Mouse (Mus musculus) 3134 (cell line): ENCODE measurements around the gene Hoxd3.
A peak's percentile ranks its signal among the peaks of the same experiment; 100 is the strongest.

Source experiments
- DNase-seq: peaks from one replicate; pipeline ENCODE4 v3.0.0-alpha.2; 2011; ENCODE audit warnings: low spot score; ENCODE audit not compliant: insufficient read length; ENCODE audit errors: extremely low read depth

Hoxd3 gene

GRCm38 (mm10) chr2:74704393-74704998 lies 7.2 kb upstream of the Hoxd3 start, which contains the start of gene Hoxd8:
TSS of gene Hoxd8 (plus strand) at chr2:74704615.
- no peak for DNase-seq

GRCm38 (mm10) chr2:74704999-74705466 lies 6.7 kb upstream of the Hoxd3 start:
- no peak for DNase-seq

DNA sequence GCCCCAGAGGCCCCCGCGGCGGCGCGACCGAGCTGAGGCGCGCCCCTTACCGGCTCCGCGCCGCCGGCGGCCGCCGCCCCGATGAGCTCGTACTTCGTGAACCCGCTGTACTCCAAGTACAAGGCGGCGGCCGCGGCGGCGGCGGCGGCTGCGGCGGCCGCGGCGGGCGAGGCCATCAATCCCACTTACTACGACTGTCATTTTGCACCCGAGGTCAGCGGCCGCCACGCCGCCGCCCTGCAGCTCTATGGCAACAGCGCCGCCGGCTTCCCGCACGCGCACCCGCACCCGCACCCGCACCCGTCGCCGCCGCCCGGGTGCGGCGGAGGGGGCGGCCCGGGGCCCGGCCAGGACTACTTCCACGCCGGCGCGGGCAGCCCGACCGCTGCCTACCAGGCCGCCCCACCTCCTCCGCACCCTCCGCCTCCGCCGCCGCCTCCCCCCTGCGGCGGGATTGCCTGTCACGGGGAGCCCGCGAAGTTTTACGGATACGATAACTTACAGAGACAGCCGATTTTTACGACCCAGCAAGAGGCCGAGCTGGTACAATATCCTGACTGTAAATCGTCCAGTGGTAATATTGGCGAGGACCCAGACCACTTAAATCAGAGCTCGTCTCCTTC lies 6.1 kb upstream of the Hoxd3 start:
- DNase-seq = no peak

DNA sequence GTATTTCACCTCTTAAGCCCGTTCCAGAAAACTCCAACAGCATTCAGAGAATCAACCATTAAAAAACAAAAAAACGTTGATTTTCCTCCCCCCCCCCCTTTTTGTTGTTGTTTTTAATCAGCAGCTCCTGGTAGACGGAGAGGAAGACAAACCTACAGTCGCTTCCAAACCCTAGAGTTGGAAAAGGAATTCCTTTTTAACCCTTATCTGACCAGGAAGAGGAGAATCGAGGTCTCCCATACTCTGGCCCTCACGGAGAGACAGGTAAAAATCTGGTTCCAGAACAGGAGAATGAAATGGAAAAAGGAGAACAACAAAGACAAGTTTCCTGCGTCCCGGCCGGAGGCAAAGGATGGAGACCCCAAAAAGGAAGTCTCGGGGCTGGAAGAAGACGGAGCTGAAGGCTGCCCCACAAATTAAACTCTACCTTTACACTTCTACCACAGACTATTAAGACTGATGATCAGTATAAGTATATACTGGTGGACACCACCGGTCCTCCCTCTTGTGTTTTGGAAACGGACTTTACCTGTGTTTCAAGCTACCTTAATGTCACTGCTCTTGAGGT lies 5.2 kb upstream of the Hoxd3 start:
- no peak for DNase-seq

GRCm38 (mm10) chr2:74707599-74707998 lies 4.1 kb upstream of the Hoxd3 start:
- DNase-seq = no peak

DNA sequence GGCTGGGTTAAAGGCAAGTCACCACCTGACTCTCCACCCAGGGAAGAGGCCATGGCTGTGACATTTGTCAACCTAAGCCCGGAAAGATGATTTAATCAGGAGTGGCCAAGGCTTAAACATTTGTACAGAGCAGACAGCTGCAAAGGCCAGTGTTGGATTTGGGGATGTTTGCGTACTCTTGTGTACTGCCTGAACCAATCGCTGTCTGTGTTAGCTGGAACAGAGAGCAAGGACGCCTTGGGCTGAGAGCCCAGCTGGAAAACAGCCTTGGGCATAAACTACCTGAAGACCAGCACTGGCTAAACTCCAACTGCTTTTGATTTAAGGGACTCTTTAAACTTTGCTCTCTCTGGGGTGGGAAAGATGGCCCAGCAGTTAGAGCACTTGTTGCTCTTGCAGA lies 3.1 kb upstream of the Hoxd3 start:
- no peak for DNase-seq

DNA sequence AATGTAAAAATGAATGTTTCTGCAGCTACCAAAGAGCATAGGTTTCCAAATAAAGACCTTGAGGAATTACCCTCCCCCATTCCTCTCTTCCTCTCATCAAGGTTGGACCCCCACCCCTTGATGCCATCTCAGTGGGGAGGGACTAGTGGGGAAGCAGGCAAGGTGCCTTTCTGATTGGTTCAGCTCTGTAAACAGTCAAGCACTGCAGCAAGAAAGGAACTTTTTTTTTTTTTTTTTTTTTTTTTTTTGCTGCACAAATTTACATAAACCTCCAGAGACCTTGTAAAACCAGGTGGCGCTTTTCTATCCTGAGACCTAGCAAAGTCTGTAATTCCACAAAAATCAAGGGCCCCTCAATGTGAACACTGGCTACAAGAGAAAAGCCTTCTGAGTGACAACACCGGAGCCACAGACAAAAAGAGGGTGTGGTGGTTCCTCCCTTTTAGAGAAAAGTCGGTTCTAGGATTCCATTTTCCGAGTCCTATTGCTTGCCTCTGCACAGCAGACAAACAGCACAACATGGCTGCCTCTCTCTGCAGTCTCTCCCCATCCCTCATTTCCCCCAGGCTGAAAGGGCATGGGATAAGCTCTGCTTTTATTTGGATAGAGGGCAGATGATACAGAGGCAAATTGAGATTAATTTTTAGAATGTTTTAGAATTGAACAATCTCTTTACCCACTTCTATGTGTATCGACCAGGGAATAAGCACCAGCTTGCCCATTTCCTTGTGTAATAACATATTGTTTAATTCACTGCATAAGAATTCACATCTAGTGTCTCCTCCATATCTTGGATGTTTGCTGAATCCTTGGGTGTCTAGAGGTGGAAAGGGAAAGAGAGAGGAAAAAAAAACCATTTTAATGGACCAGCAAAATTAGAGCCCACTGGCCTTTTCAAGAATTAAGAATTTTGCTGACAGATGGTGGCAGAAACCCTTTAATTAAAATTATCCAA lies 2.0 kb upstream of the Hoxd3 start:
- no peak for DNase-seq

DNA sequence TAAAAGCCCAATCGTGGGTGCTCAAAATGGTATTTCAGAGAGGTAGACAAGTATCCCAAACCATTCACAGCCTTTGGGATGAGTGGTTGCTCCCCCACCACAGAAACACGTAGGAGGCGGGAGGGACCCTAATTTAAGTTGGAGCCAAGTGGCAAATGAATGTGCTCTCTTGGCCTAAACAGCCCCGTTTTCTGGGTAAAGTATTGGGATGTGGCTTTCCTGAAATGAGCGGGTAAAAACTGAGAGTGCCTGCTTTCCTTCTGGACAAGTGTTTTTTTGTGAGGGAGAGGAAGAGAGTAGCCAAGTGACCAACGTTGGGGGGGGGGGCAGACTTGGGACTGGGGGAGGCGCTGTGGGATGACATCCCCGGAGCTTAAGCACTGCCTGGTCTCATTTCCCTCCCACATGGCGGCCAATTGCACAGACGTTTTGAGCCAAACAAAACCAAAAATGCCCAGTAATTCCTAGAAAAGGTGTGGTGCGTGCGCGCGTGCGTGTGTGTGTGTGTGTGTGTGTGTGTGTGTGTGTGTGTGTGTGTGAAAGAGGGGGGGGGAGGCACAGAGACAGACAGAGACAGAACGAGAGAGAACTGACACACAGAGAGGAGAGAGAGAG lies 691 bp upstream of the Hoxd3 start:
- no peak for DNase-seq

DNA sequence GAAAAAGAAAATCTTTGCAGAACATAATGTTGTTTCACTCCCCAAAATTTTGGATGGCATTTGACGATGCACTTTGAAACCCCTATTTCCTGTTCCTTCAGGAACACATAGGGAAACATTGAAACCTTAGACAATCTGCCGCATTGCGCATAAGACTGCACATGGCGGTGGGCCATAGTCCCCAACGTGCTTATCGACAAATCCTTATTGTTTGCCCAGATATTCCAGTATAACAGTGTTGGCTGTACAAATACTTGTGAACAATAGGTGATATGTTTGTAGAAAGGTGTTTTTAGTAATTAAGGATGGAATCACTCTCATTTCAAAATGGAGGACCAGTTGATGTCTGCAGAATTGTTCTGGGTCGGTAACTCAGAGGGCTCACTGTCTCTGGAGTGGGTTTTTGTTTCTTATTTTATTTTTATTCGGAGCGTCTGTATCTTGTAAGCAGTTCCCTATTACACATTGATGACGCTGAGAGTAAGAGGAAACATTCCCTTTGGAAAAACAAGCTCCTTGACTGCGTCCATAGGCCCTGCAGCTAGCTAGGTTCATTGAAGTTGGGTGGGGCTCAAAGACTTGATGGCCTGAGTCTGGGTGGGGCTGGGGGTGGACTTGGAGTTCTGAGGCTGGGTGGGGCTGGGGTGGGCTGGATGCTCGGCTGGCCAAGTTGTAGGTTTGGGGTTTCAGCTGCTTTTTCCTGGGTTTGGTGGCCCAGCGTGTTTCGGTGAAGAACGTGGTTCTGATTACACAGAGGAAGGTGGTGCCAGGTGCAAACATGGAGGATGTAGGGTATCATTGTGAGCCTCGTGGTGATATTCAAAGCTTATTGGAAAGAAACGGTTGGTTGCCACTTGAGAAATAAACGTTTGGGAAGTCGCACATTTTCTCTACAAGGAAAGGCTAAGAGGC lies 1.8 kb downstream of the Hoxd3 start:
- DNase-seq = no peak

DNA sequence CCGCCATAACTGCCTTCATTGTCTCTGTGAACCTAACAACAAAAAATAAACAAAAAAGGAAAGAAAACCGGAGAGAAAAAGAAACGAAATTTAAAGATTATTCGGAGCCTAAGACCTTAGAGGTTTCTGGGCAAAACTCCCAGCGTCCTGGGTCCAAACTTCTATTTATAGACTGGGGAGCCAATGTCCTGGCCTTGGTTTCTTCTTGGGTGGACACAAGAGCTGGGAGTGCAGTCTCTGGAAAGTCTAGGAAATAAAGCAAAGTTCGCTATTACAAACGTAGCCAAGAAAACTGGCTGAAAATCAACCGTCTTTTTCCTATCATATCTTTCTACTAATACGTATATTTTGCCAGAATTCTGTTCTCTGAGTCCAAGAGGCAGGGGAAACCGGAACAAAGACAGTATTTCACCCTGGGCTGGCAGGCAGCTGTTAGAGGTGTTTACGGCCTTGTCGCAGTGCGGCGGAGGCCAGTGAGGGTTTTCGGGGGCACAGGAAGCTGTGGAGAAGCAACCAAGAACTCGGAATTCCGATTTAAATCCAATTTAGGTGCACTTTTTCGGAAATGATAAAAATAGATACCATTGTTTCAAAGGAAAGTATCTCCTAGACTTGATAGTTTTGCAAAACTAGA lies 2.5 kb downstream of the Hoxd3 start:
- DNase-seq = no peak

GRCm38 (mm10) chr2:74714881-74715280 lies 3.2 kb downstream of the Hoxd3 start:
- no peak for DNase-seq

- DNase-seq = peak; percentile 82
These were observed 3.9 kb downstream of the Hoxd3 start for GRCm38 (mm10) chr2:74715504-74716241.

- no peak for DNase-seq
These were observed 8.7 kb downstream of the Hoxd3 start for GRCm38 (mm10) chr2:74720384-74720783.

DNA sequence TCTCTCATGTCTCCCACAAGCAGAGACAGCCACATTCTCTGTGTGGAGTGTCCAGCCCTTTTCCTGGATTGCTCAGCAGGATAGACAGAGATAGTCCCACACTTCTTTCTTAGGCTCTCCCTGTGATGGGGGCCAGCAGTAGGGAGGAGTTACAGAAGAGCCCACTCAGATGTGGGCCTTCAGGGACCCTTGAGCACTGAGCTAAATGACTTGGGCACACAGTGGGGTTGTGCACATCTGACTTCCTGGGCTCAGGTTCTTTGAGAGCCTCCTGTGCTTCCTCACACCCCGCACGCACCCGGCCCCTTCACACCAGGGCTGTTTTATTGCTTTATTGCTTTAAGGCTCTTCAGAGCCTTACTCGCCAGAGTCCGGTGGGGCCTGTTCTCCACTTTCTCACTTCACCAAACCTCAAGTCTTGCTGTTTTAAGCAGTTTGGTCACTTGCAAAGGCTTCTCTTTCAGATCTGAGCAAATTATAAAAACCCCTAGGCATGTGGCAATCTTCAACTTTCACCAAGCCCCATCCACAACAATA lies 9.3 kb downstream of the Hoxd3 start:
- no peak for DNase-seq

GRCm38 (mm10) chr2:74721882-74722281 lies 10.2 kb downstream of the Hoxd3 start:
- DNase-seq = no peak

- DNase-seq = no peak
These were observed 11.2 kb downstream of the Hoxd3 start for GRCm38 (mm10) chr2:74722949-74723348.

- no peak for DNase-seq
These were observed 12.7 kb downstream of the Hoxd3 start for GRCm38 (mm10) chr2:74724244-74725015.
